ENCODE assay signal across 14 mouse cellular contexts in the genomic region with DNA sequence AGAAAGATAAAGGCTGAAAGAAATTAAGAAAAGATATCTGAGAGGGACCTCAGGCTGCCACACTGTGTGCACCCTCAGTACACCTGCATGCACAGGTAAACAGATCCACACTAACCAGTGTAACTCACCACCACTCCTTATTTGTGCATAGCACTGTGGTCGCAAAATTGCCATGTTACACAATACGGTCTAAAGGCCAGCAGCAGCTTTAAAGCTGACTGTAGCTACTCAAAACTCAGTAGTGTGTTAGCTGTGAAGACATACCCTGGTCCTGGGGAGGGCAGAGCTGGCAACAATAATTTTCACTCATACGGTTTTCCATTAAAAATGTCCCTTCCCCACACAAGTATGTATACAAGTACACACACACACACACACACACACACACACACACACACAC.
"Had no signal": no experiment of that assay in that cellular context is flagged by ENCODE, and none has a peak within 500 bp of the region (broad histone marks: within the 10 kb centered on the region; RNA-seq: fewer than 3 reads in every experiment).

No protein-coding gene starts in this region.

- H3K9me3 ChIP-seq: liver, embryonic 15.5 days; megakaryocyte, embryonic 14.5 days had no signal

- H3K4me1 ChIP-seq: liver, embryonic 15.5 days had no signal

- H3K9ac ChIP-seq: liver, embryonic 15.5 days had no signal

- H3K27ac ChIP-seq: kidney, postnatal 0 days; layer of hippocampus, adult 2 months; left cerebral cortex, adult 2 months; liver, embryonic 15.5 days had no signal

- H3K4me3 ChIP-seq: layer of hippocampus, adult 2 months; left cerebral cortex, adult 2 months; liver, embryonic 15.5 days; megakaryocyte, embryonic 14.5 days had no signal

- H3K4me2 ChIP-seq: liver, embryonic 15.5 days; midbrain, embryonic 11.5 days had no signal

- H3K36me3 ChIP-seq: liver, embryonic 15.5 days had no signal

- DNase-seq: kidney, adult 2 months; kidney, postnatal 25 days; layer of hippocampus, postnatal 36 days; lung, postnatal 36 days; midbrain, embryonic 14.5 days; thymus, adult 18-20 months; thymus, postnatal 14 days; thymus, postnatal 4 days had no signal

- H3K27me3 ChIP-seq: liver, embryonic 15.5 days; megakaryocyte, embryonic 14.5 days had no signal
